Mouse (Mus musculus) CH12.LX (cell line): ENCODE results near the gene Srsf10. TPM values are rescaled to one million over a fixed set of nuclear protein-coding genes. Genes with fewer than 3 reads are reported as not detected.
A peak's percentile ranks its signal among the peaks of the same experiment; 100 is the strongest.

Experiments
- DNase-seq: peaks from one replicate; pipeline ENCODE4 v3.0.0-alpha.2; 2013; ENCODE audit errors: extremely low read depth
- H3K27ac ChIP-seq: 2 replicates; pipeline ENCODE4 v1.5.1; 2012; ENCODE audit warnings: low read depth, mild to moderate bottlenecking, control low read depth, moderate library complexity; ENCODE audit not compliant: insufficient read depth
- H3K27me3 ChIP-seq: replicated peaks from 2 replicates; pipeline ENCODE3; 2012; ENCODE audit warnings: inconsistent platforms
- H3K36me3 ChIP-seq, 2 experiments: replicated peaks in 1 of 2; 2 replicates each; pipeline versions ENCODE3 to v1.6.1; 2012; ENCODE audit warnings: inconsistent platforms in 1 of 2, low read length in 1 of 2, mild to moderate bottlenecking in 1 of 2, mixed read lengths in 1 of 2, moderate library complexity in 1 of 2; ENCODE audit not compliant: control insufficient read depth in 1 of 2, insufficient read depth in 1 of 2
- H3K4me1 ChIP-seq, 2 experiments: 2 replicates each; pipeline ENCODE4 v1.6.1; 2012; ENCODE audit warnings: inconsistent platforms in 1 of 2, moderate library complexity in 1 of 2; ENCODE audit not compliant: insufficient read depth in 2 of 2, control insufficient read depth in 1 of 2
- H3K4me2 ChIP-seq: 2 replicates; pipeline ENCODE4 v1.6.1; 2012; ENCODE audit warnings: low read depth, mild to moderate bottlenecking, control low read depth; ENCODE audit not compliant: poor library complexity, insufficient read depth, severe bottlenecking
- H3K4me3 ChIP-seq, 3 experiments: fragments of 150-350 bp in 1 of 3; sonication (generic) in 1 of 3; replicated peaks in 1 of 3; 2 replicates each; pipeline versions ENCODE3 to v1.5.1; 2011 to 2012; ENCODE audit warnings: low read depth in 2 of 3, low read length in 2 of 3, mild to moderate bottlenecking in 2 of 3, moderate library complexity in 2 of 3, control low read depth in 1 of 3, improper control_type of control experiment in 1 of 3, inconsistent platforms in 1 of 3, mixed read lengths in 1 of 3; ENCODE audit not compliant: poor library complexity in 1 of 3
- H3K79me2 ChIP-seq: replicated peaks from 2 replicates; pipeline ENCODE4 v1.6.1; 2012; ENCODE audit warnings: mild to moderate bottlenecking, moderate library complexity; ENCODE audit not compliant: control insufficient read depth, poor library complexity, insufficient read depth, severe bottlenecking; ENCODE audit errors: extremely low read depth
- H3K9ac ChIP-seq: 2 replicates; pipeline ENCODE4 v1.6.1; 2012; ENCODE audit warnings: low read depth, mild to moderate bottlenecking, control low read depth, moderate library complexity; ENCODE audit not compliant: insufficient read depth
- H3K9me3 ChIP-seq: replicated peaks from 2 replicates; pipeline ENCODE3; 2012; ENCODE audit warnings: low read length, inconsistent platforms, mixed read lengths
- BHLHE40 ChIP-seq: IDR thresholded peaks from 2 replicates; pipeline ENCODE4 v1.6.1; 2011; ENCODE audit warnings: mild to moderate bottlenecking, low read depth, low read length, improper control_type of control experiment
- CHD1 ChIP-seq: IDR thresholded peaks from 2 replicates; pipeline ENCODE4 v1.6.1; 2012; ENCODE audit warnings: low read depth, low read length, improper control_type of control experiment, inconsistent platforms
- CHD2 ChIP-seq: IDR thresholded peaks from 2 replicates; pipeline ENCODE4 v1.6.1; 2011; ENCODE audit warnings: low read length, improper control_type of control experiment
- CTCF ChIP-seq, 2 experiments: IDR thresholded peaks in 1 of 2; conservative IDR thresholded peaks in 1 of 2; 2 replicates each; pipeline ENCODE4 v1.5.1; 2011 to 2012; ENCODE audit warnings: low read depth in 2 of 2, low read length in 2 of 2, improper control_type of control experiment in 1 of 2, inconsistent platforms in 1 of 2, mild to moderate bottlenecking in 1 of 2, moderate library complexity in 1 of 2
- E2F4 ChIP-seq: IDR thresholded peaks from 2 replicates; pipeline ENCODE4 v1.6.1; 2011; ENCODE audit warnings: low read depth, low read length, improper control_type of control experiment; ENCODE audit not compliant: insufficient replicate concordance
- EP300 ChIP-seq: IDR thresholded peaks from 2 replicates; pipeline ENCODE4 v1.6.1; 2011; ENCODE audit warnings: low read length, improper control_type of control experiment
- GABPA ChIP-seq: IDR thresholded peaks from 2 replicates; pipeline ENCODE4 v1.6.1; 2012; ENCODE audit warnings: low read depth, low read length, improper control_type of control experiment, inconsistent platforms; ENCODE audit not compliant: insufficient replicate concordance
- HCFC1 ChIP-seq: IDR thresholded peaks from 2 replicates; pipeline ENCODE4 v1.6.1; 2012; ENCODE audit warnings: low read depth, mild to moderate bottlenecking, inconsistent platforms, low read length, improper control_type of control experiment
- IRF4 ChIP-seq: IDR thresholded peaks from 2 replicates; pipeline ENCODE4 v1.6.1; 2014; ENCODE audit warnings: low read depth, mild to moderate bottlenecking, inconsistent platforms, low read length, improper control_type of control experiment
- JUN ChIP-seq: IDR thresholded peaks from 2 replicates; pipeline ENCODE4 v1.6.1; 2011; ENCODE audit warnings: low read depth, mild to moderate bottlenecking, low read length, improper control_type of control experiment, moderate library complexity; ENCODE audit not compliant: insufficient read depth
- JUND ChIP-seq: conservative IDR thresholded peaks from 2 replicates; pipeline ENCODE4 v1.6.1; 2011; ENCODE audit warnings: low read depth, low read length, improper control_type of control experiment
- KAT2A ChIP-seq: IDR thresholded peaks from 2 replicates; pipeline ENCODE4 v1.6.1; 2012; ENCODE audit warnings: low read length, improper control_type of control experiment, inconsistent platforms; ENCODE audit not compliant: insufficient replicate concordance
- MAFK ChIP-seq: IDR thresholded peaks from 2 replicates; pipeline ENCODE4 v1.6.1; 2011; ENCODE audit warnings: low read length, improper control_type of control experiment; ENCODE audit not compliant: insufficient replicate concordance
- MAZ ChIP-seq: IDR thresholded peaks from 2 replicates; pipeline ENCODE4 v1.6.1; 2012; ENCODE audit warnings: low read depth, mild to moderate bottlenecking, inconsistent platforms, low read length, improper control_type of control experiment, moderate library complexity
- MXI1 ChIP-seq: IDR thresholded peaks from 2 replicates; pipeline ENCODE4 v1.6.1; 2011; ENCODE audit warnings: mild to moderate bottlenecking, low read depth, low read length, improper control_type of control experiment
- MYC ChIP-seq: IDR thresholded peaks from 2 replicates; pipeline ENCODE4 v1.6.1; 2011; ENCODE audit warnings: low read depth, mild to moderate bottlenecking, improper control_type of control experiment, low read length
- NRF1 ChIP-seq: IDR thresholded peaks from 2 replicates; pipeline ENCODE4 v1.6.1; 2014; ENCODE audit warnings: low read depth, mild to moderate bottlenecking, inconsistent platforms, low read length, improper control_type of control experiment, moderate library complexity
- PAX5 ChIP-seq: IDR thresholded peaks from 2 replicates; pipeline ENCODE4 v1.6.1; 2012; ENCODE audit warnings: low read length, inconsistent platforms, mixed read lengths
- POLR2A ChIP-seq: IDR thresholded peaks from 2 replicates; pipeline ENCODE4 v1.6.1; 2011; ENCODE audit warnings: low read depth, mild to moderate bottlenecking, improper control_type of control experiment, low read length
- RAD21 ChIP-seq: IDR thresholded peaks from 2 replicates; pipeline ENCODE4 v1.6.1; 2011; ENCODE audit warnings: low read depth, mild to moderate bottlenecking, low read length, improper control_type of control experiment, moderate library complexity
- RCOR1 ChIP-seq: conservative IDR thresholded peaks from 2 replicates; pipeline ENCODE4 v1.6.1; 2012; ENCODE audit warnings: low read depth, mild to moderate bottlenecking, inconsistent platforms, low read length, improper control_type of control experiment
- SIN3A ChIP-seq: IDR thresholded peaks from 2 replicates; pipeline ENCODE4 v1.6.1; 2012; ENCODE audit warnings: low read length, improper control_type of control experiment, inconsistent platforms
- SMC3 ChIP-seq: IDR thresholded peaks from 2 replicates; pipeline ENCODE4 v1.6.1; 2011; ENCODE audit warnings: low read depth, low read length, improper control_type of control experiment
- TCF12 ChIP-seq: IDR thresholded peaks from 2 replicates; pipeline ENCODE4 v1.6.1; 2014; ENCODE audit warnings: low read depth, mild to moderate bottlenecking, inconsistent platforms, low read length, improper control_type of control experiment
- UBTF ChIP-seq: IDR thresholded peaks from 2 replicates; pipeline ENCODE4 v1.6.1; 2012; ENCODE audit warnings: low read depth, mild to moderate bottlenecking, inconsistent platforms, low read length, improper control_type of control experiment, moderate library complexity
- USF1 ChIP-seq: IDR thresholded peaks from 2 replicates; pipeline ENCODE4 v1.6.1; 2014; ENCODE audit warnings: low read depth, mild to moderate bottlenecking, inconsistent platforms, low read length, improper control_type of control experiment
- USF2 ChIP-seq: conservative IDR thresholded peaks from 2 replicates; pipeline ENCODE4 v1.6.1; 2011; ENCODE audit warnings: low read depth, low read length, improper control_type of control experiment
- ZC3H11A ChIP-seq: IDR thresholded peaks from 2 replicates; pipeline ENCODE4 v1.6.1; 2012; ENCODE audit warnings: low read depth, mild to moderate bottlenecking, inconsistent platforms, low read length, improper control_type of control experiment
- ZKSCAN1 ChIP-seq: IDR thresholded peaks from 2 replicates; pipeline ENCODE4 v1.6.1; 2012; ENCODE audit warnings: low read depth, inconsistent platforms, low read length, improper control_type of control experiment, borderline replicate concordance
- ZNF384 ChIP-seq: IDR thresholded peaks from 2 replicates; pipeline ENCODE4 v1.6.1; 2012; ENCODE audit warnings: low read depth, low read length, improper control_type of control experiment, inconsistent platforms
- dilution Hi-C: fragments of 300-500 bp; cut with MboI; formaldehyde crosslinking; loops from 2 replicates; pipeline ENCODE4 v1.14.3; 2020; ENCODE audit warnings: low sequenced_read_pairs; ENCODE audit not compliant: extremely low pct_unique_long_range_greater_than_20kb, extremely low pct_ligation_motif_present
- in situ Hi-C: fragments of 300-500 bp; cut with MboI; formaldehyde crosslinking; loops from 3 replicates; pipeline ENCODE4 v1.14.3; 2019; ENCODE audit warnings: low sequenced_read_pairs, low pct_ligation_motif_present, low pct_unique_long_range_greater_than_20kb, mixed read lengths
- polyA plus RNA-seq: library from polyadenylated mRNA; unstranded; fragments of >175 nt; gene quantifications from 2 replicates; pipeline ENCODE4 v1.2.1, GENCODE M21; 2012; ENCODE audit warnings: low read depth; ENCODE audit not compliant: insufficient read length
- total RNA-seq, 2 experiments: library from RNA; depleted of rRNA; stranded (reverse); fragments of 300-350 nt in 1 of 2; fragments of >200 nt in 1 of 2; gene quantifications; 2 replicates each; pipeline ENCODE4 v1.2.3; 2012 to 2014

Gene Srsf10
- total and polyA plus RNA-seq, 3 experiments = 85.7 to 291 (median 179) TPM

- Histone ChIP-seq H3K9me3 (peaks cover 2% of the 10 kb centered on the region), H3K4me1 (peaks cover 19 to 38% of the 10 kb centered on the region in 2 experiments), H3K9ac (no peak overlapping the region), H3K27me3 (no peaks in the 10 kb centered on the region), H3K4me2 (no peak overlapping the region), H3K79me2 (no peaks in the 10 kb centered on the region), H3K27ac (no peak overlapping the region), H3K36me3 (no peaks in the 10 kb centered on the region), H3K4me3 (no peak overlapping the region)
- no peak for TF ChIP-seq PAX5
- no peak for TF ChIP-seq E2F4
- TF ChIP-seq MYC = no peak
- TF ChIP-seq RCOR1 = no peak
- peak; percentile 78 for TF ChIP-seq SMC3
- TF ChIP-seq ZC3H11A = 0 out of 2 replicates have a peak, but pooled peaks have one; percentile 9
- no peak for TF ChIP-seq HCFC1
- TF ChIP-seq POLR2A = no peak
- no peak for TF ChIP-seq KAT2A
- no peak for TF ChIP-seq CHD2
- no peak for TF ChIP-seq ZKSCAN1
- TF ChIP-seq USF2 = no peak
- TF ChIP-seq RAD21 = peak; percentile 75
- no peak for TF ChIP-seq ZNF384
- peak in 1 of 2 experiments; percentile 75; a peak in 2 of 4 replicates for TF ChIP-seq CTCF (conservative IDR thresholded peaks at IDR 0.05 in 1 of 2, IDR thresholded peaks at IDR 0.05 in 1 of 2; ENCODE audit: low read depth in 2 of 2, low read length in 2 of 2)
- TF ChIP-seq CHD1 = no peak
- no peak for TF ChIP-seq SIN3A
- no peak for TF ChIP-seq USF1
- in situ Hi-C loops = no loop called here
- no peak for DNase-seq
- dilution Hi-C loops = no loop called here
These were observed 37.3 kb downstream of the Srsf10 start for GRCm38 (mm10) chr4:135892884-135893283.

DNA sequence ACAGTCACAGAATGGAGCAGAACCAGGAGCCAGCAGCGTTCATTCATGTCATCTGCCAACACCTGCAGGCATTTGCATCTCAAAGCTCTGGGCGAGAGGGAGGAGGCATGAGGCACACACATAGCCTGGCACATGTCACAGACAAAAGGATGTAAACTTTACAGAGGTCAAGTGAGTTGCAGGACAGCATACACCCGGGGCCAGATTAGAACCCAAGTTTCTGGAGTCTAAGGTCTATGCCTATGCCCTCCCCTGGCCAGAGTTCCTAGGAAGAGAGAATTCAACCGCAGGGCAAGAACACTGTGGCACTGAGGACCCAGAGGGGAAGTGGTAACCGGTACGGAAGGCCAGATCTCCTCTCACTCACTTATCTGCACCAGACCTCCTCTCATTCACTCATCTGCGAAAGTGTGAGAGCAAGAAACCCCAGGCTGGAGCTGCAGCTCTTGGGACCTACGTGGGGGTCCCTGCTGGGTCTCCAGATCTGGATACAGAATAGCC, 39.6 kb downstream of the Srsf10 start, which contains the start of gene Cnr2:
TSS of gene Cnr2 (plus strand) at position 324 of the 501 bp plus-strand sequence.
- Histone ChIP-seq H3K27ac (peak within 1 kb of the TSS; percentile 48; the same call in 1 of the 2 replicates), H3K4me3 (peak within 1 kb of the TSS; percentile 48 to 64 (median 55)), H3K4me2 (peak within 1 kb of the TSS; percentile 80), H3K36me3 (no peaks in the 10 kb centered on the region), H3K9ac (peak within 1 kb of the TSS; percentile 68), H3K27me3 (no peaks in the 10 kb centered on the region), H3K9me3 (peaks cover 2% of the 10 kb centered on the region), H3K79me2 (no peaks in the 10 kb centered on the region), H3K4me1 (peaks cover 28 to 53% of the 10 kb centered on the region in 2 experiments)
- dilution Hi-C loops = no loop called here
- in situ Hi-C loops = loop anchor here (5.0 kb wide), 1 partner anchor 157 kb away; the partner anchor contains the start of gene Rpl11
- peak; percentile 70 for DNase-seq
- TF ChIP-seq RAD21 = no peak; the same call in 1 of the 2 replicates
- TF ChIP-seq UBTF = 0 out of 2 replicates have a peak, but pooled peaks have one; percentile 45
- TF ChIP-seq CTCF (conservative IDR thresholded peaks at IDR 0.05 in 1 of 2, IDR thresholded peaks at IDR 0.05 in 1 of 2; ENCODE audit: low read depth in 2 of 2, low read length in 2 of 2) = no peak
- TF ChIP-seq GABPA = no peak
- TF ChIP-seq ZKSCAN1 = no peak
- TF ChIP-seq JUN = no peak
- no peak for TF ChIP-seq SMC3
- peak; percentile 85; the same call in 1 of the 2 replicates for TF ChIP-seq MYC
- peak; percentile 84 for TF ChIP-seq SIN3A
- TF ChIP-seq MAFK = no peak
- no peak for TF ChIP-seq JUND
- no peak for TF ChIP-seq MAZ
- no peak for TF ChIP-seq E2F4
- TF ChIP-seq CHD1 = no peak
- TF ChIP-seq TCF12 = peak; percentile 62
- no peak for TF ChIP-seq ZNF384
- no peak for TF ChIP-seq CHD2
- TF ChIP-seq EP300 = peak; percentile 63; the same call in 1 of the 2 replicates
- peak; percentile 79 for TF ChIP-seq MXI1
- peak; percentile 80 for TF ChIP-seq BHLHE40
- no peak for TF ChIP-seq USF1
- no peak for TF ChIP-seq NRF1
- no peak for TF ChIP-seq USF2
- TF ChIP-seq RCOR1 = no peak
- peak; percentile 43; the same call in 1 of the 2 replicates for TF ChIP-seq IRF4
